Mouse (Mus musculus) embryonic facial prominence, embryonic 11.5 days (tissue): Measurements from ENCODE around the gene Tas2r121. TPM values are rescaled to one million over a fixed set of nuclear protein-coding genes. Genes with fewer than 3 reads are reported as not detected.
"Not testable (repeated sequence)": the region's sequence is repeated elsewhere in the genome, so short reads cannot be mapped to it uniquely, and the experiment has no call there.

Experiments
- ATAC-seq: fragments of 200-750 bp; cut with Nextera tagmentation; replicated peaks from 2 replicates; pipeline ENCODE4 v1.8.0; 2017; ENCODE audit warnings: low read depth; ENCODE audit not compliant: insufficient number of reproducible peaks, low FRiP score, low TSS enrichment
- DNase-seq: peaks from one replicate; pipeline ENCODE4 v3.0.0-alpha.2; 2015; ENCODE audit warnings: low spot score
- H3K27ac ChIP-seq: fragments of 300-500 bp; sonication (generic); replicated peaks from 2 replicates; pipeline ENCODE4 v1.5.1; 2014; ENCODE audit warnings: mild to moderate bottlenecking, low read depth, low read length, control low read depth
- H3K27me3 ChIP-seq: fragments of 300-500 bp; sonication (generic); 2 replicates; pipeline ENCODE4 v1.6.1; 2014; ENCODE audit warnings: mild to moderate bottlenecking, low read length, moderate library complexity, mixed read lengths; ENCODE audit not compliant: control insufficient read depth, insufficient read depth
- H3K36me3 ChIP-seq: fragments of 300-500 bp; sonication (generic); replicated peaks from 2 replicates; pipeline ENCODE4 v1.6.1; 2014; ENCODE audit warnings: low read depth, mild to moderate bottlenecking, low read length, moderate library complexity, mixed read lengths; ENCODE audit not compliant: control insufficient read depth, insufficient read depth
- H3K4me1 ChIP-seq: fragments of 300-500 bp; sonication (generic); 2 replicates; pipeline ENCODE4 v1.6.1; 2014; ENCODE audit warnings: low read length, mixed read lengths; ENCODE audit not compliant: control insufficient read depth, insufficient read depth
- H3K4me2 ChIP-seq: fragments of 300-500 bp; sonication (generic); 2 replicates; pipeline ENCODE4 v1.6.1; 2014; ENCODE audit warnings: low read depth, mild to moderate bottlenecking, control low read depth, low read length, moderate library complexity
- H3K4me3 ChIP-seq: fragments of 300-500 bp; sonication (generic); 2 replicates; pipeline ENCODE4 v1.5.1; 2014; ENCODE audit warnings: low read depth, low read length, control low read depth
- H3K9ac ChIP-seq: fragments of 300-500 bp; sonication (generic); replicated peaks from 2 replicates; pipeline ENCODE4 v1.6.1; 2014; ENCODE audit warnings: mild to moderate bottlenecking, control low read depth, low read length
- H3K9me3 ChIP-seq: fragments of 300-500 bp; sonication (generic); replicated peaks from 2 replicates; pipeline ENCODE4 v1.6.1; 2016; ENCODE audit warnings: mild to moderate bottlenecking, low read length, inconsistent platforms, mixed read lengths; ENCODE audit not compliant: control insufficient read depth
- WGBS: fragments of 180-500 bp; shearing (Covaris S2); extraction: QIAGEN DNeasy Blood & Tissue Kit; methylation state at CpG from one replicate; pipeline ENCODE4 v1.1.7; 2014; 5-methylcytosine and 5-hydroxymethylcytosine counted together
- polyA plus RNA-seq: library from polyadenylated mRNA; unstranded; fragments of >200 nt; fragmentation: Nextera tagmentation; extraction: Ambion mirVana; gene quantifications from 2 replicates; pipeline ENCODE4 v1.2.1, GENCODE M21; 2014

Tas2r121 gene
- not detected in 2 replicates for polyA plus RNA-seq

GRCm38 (mm10) chr6:132700907-132701306, at the start of gene Tas2r121:
Gene Tas2r121 (minus strand): TSS chr6:132701007.
- no peak within 1 kb of the TSS for H3K4me2 ChIP-seq
- H3K27me3 ChIP-seq: no peaks in the 10 kb centered on the region
- H3K4me1 ChIP-seq: no peaks in the 10 kb centered on the region
- WGBS: 71% methylated on average over 1 of the region's 1 CpGs
- H3K9ac ChIP-seq: no peak within 1 kb of the TSS
- H3K9me3 ChIP-seq: no peaks in the 10 kb centered on the region
- H3K27ac ChIP-seq: no peak within 1 kb of the TSS
- no peak for DNase-seq
- H3K36me3 ChIP-seq: no peaks in the 10 kb centered on the region
- no peak within 1 kb of the TSS for H3K4me3 ChIP-seq
- no peak for ATAC-seq

- Histone ChIP-seq H3K36me3 (no peaks in the 10 kb centered on the region), H3K27ac (no peak overlapping the region), H3K4me2 (no peak overlapping the region), H3K4me3 (no peak overlapping the region), H3K9ac (no peak overlapping the region), H3K27me3 (no peaks in the 10 kb centered on the region), H3K9me3 (no peaks in the 10 kb centered on the region), H3K4me1 (no peaks in the 10 kb centered on the region)
- no peak for ATAC-seq
- DNase-seq: no peak
- 80% methylated on average over 2 of the region's 2 CpGs for WGBS
Measured at GRCm38 (mm10) chr6:132750206-132750605, 49.4 kb upstream of the Tas2r121 start.

GRCm38 (mm10) chr6:132737935-132738334, 37.1 kb upstream of the Tas2r121 start, which contains the start of gene Tas2r115:
Gene Tas2r115 (minus strand): TSS chr6:132738035.
- no peaks in the 10 kb centered on the region for H3K4me1 ChIP-seq
- H3K27ac ChIP-seq: no peak within 1 kb of the TSS
- no peak within 1 kb of the TSS for H3K4me2 ChIP-seq
- no peak within 1 kb of the TSS for H3K4me3 ChIP-seq
- 77% methylated on average over 2 of the region's 2 CpGs for WGBS
- DNase-seq (no peak), ATAC-seq (no peak)
- no peak within 1 kb of the TSS for H3K9ac ChIP-seq
- H3K36me3 ChIP-seq: no peaks in the 10 kb centered on the region
- H3K9me3 ChIP-seq: no peaks in the 10 kb centered on the region
- H3K27me3 ChIP-seq: no peaks in the 10 kb centered on the region

GRCm38 (mm10) chr6:132711828-132712227, 11.0 kb upstream of the Tas2r121 start, which contains the start of gene Tas2r122:
Gene Tas2r122 (minus strand): TSS chr6:132711928.
- Histone ChIP-seq H3K27me3 (no peaks in the 10 kb centered on the region), H3K4me1 (no peaks in the 10 kb centered on the region), H3K9me3 (no peaks in the 10 kb centered on the region), H3K36me3 (no peaks in the 10 kb centered on the region), H3K9ac (no peak within 1 kb of the TSS), H3K4me3 (no peak within 1 kb of the TSS), H3K27ac (no peak within 1 kb of the TSS), H3K4me2 (no peak within 1 kb of the TSS)
- WGBS: 85% methylated on average over 3 of the region's 3 CpGs
- DNase-seq: no peak
- ATAC-seq: no peak

DNA sequence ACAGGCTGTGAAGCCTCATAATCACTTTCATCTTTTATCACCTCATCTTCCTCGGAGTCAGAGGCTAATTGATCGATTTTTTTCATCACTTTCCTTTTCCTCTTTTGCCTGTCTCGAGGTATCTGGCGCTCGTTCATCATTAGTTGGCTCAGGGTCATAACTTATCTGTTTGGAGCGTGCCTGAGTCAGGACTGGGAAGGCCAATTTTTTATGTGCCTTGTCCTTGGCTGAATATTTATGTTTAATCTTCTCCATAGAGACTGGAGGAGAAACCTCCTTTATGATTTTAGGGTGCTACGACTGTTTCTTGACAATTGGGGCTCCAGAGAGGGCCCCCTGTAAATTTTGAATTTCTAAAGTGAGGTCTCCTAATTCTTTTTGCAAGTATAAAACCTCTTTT, 9.2 kb downstream of the Tas2r121 start:
- not testable (repeated sequence) for DNase-seq, H3K9ac ChIP-seq, H3K4me2 ChIP-seq, H3K27me3 ChIP-seq, H3K4me3 ChIP-seq, H3K27ac ChIP-seq, H3K9me3 ChIP-seq, H3K4me1 ChIP-seq, H3K36me3 ChIP-seq, ATAC-seq
- 81% methylated on average over 7 of the region's 7 CpGs for WGBS

DNA sequence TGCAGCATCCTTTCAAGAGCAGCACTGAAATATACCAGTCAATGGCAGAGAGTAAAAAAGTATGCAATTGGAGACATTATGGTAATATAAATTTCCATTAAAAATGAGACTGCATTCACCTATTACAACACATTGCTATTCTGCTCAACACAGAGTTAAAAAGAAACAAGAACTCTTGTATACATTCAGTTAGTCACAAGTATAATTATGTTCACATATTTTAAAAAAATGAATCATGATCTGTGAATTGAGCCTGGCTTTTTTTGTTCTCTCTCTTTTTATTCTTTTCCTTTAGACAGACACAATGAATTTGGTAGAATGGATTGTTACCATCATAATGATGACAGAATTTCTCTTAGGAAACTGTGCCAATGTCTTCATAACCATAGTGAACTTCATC, 44.2 kb downstream of the Tas2r121 start, which contains the start of gene Tas2r120:
Gene Tas2r120 (plus strand): TSS at position 301 of the 400 bp plus-strand sequence.
- no peak within 1 kb of the TSS for H3K4me3 ChIP-seq
- H3K4me1 ChIP-seq: no peaks in the 10 kb centered on the region
- no peak within 1 kb of the TSS for H3K4me2 ChIP-seq
- no peaks in the 10 kb centered on the region for H3K9me3 ChIP-seq
- H3K27me3 ChIP-seq: no peaks in the 10 kb centered on the region
- no peak within 1 kb of the TSS for H3K27ac ChIP-seq
- H3K9ac ChIP-seq: no peak within 1 kb of the TSS
- ATAC-seq (no peak), DNase-seq (no peak)
- no peaks in the 10 kb centered on the region for H3K36me3 ChIP-seq

DNA sequence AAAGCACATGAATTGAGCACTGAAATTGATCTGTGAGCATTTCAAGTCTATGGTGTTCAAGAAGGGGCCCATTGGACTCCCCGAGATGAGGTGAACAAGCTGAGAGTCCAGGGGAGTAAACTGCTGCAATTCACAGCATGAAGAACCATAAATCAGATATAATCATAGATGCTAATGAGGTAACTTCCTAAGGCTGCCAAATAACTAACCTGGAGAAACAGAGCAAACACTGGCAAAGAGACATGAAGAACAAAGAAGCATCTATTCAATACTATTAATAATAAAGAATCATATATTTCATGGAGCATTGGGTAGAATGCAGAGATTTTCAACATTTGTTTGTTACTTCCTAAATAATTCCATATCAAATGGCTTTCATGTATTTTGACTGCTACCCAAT, 49.4 kb downstream of the Tas2r121 start, which contains the start of gene A630073D07Rik:
Gene A630073D07Rik (minus strand): TSS at position 101 of the 400 bp plus-strand sequence.
- Histone ChIP-seq H3K4me1 (no peaks in the 10 kb centered on the region), H3K9ac (no peak within 1 kb of the TSS), H3K27me3 (no peaks in the 10 kb centered on the region), H3K4me3 (no peak within 1 kb of the TSS), H3K9me3 (no peaks in the 10 kb centered on the region), H3K4me2 (no peak within 1 kb of the TSS), H3K36me3 (no peaks in the 10 kb centered on the region), H3K27ac (no peak within 1 kb of the TSS)
- whole genome bisulfite sequencing: 77% methylated on average over 1 of the region's 1 CpGs
- no peak for DNase-seq
- ATAC-seq: no peak
